8 mouse cellular contexts compared by ENCODE assay signal in genomic region chr7:109986133-109986669, GRCm38 (mm10). TPM values are rescaled to one million over a fixed set of nuclear protein-coding genes. Genes with fewer than 3 reads are reported as not detected.
DNase-seq lines count a peak whose midpoint lies in the region; ATAC-seq and TF ChIP-seq lines count a peak whose summit lies in the region.

No protein-coding gene starts in this region.

- TF ChIP-seq POLR2A in bone marrow, adult 2 months (IDR thresholded peaks at IDR 0.05; ENCODE audit: borderline replicate concordance, control insufficient read depth, low read depth, low read length): no peak
- TF ChIP-seq POLR2A in limb, embryonic 14.5 days (IDR thresholded peaks at IDR 0.05; ENCODE audit: borderline replicate concordance, extremely low read depth, insufficient read depth, insufficient read length): peak; percentile 35; the same call in 1 of the 2 replicates

- H3K27ac ChIP-seq in bone marrow, adult 2 months (ENCODE audit: control insufficient read depth, insufficient read depth, low read depth, low read length, poor library complexity): peak overlapping the region; percentile 62
- peak overlapping the region; percentile 88 for H3K27ac ChIP-seq in embryonic facial prominence, embryonic 15.5 days (replicated peaks)
- peak overlapping the region; percentile 87 for H3K27ac ChIP-seq in limb, embryonic 14.5 days (replicated peaks; ENCODE audit: low read depth, low read length)
- peak overlapping the region; percentile 83 for H3K27ac ChIP-seq in midbrain, postnatal 0 days (ENCODE audit: low read depth, low read length)

- H3K4me1 ChIP-seq in bone marrow, adult 2 months (ENCODE audit: control insufficient read depth, insufficient read depth, low read length): no peaks in the 10 kb centered on the region; the same call in 1 of the 2 replicates
- peaks cover 6% of the 10 kb centered on the region; the same call in 1 of the 2 replicates for H3K4me1 ChIP-seq in embryonic facial prominence, embryonic 15.5 days
- no peaks in the 10 kb centered on the region for H3K4me1 ChIP-seq in limb, embryonic 14.5 days (ENCODE audit: control insufficient read depth, insufficient read depth, low read length)
- no peaks in the 10 kb centered on the region for H3K4me1 ChIP-seq in midbrain, postnatal 0 days (ENCODE audit: insufficient read depth, low read length)

- ATAC-seq in embryonic facial prominence, embryonic 15.5 days (ENCODE audit: insufficient number of reproducible peaks, low FRiP score, low TSS enrichment, low read depth): peak; percentile 99
- peak; percentile 98 for ATAC-seq in limb, embryonic 14.5 days (ENCODE audit: low FRiP score, low read depth)
- peak; percentile 99 for ATAC-seq in midbrain, postnatal 0 days (ENCODE audit: low FRiP score)

- no peaks in the 10 kb centered on the region for H3K9me3 ChIP-seq in embryonic facial prominence, embryonic 15.5 days (replicated peaks)
- no peaks in the 10 kb centered on the region for H3K9me3 ChIP-seq in limb, embryonic 14.5 days (ENCODE audit: control insufficient read depth, low read length)
- no peaks in the 10 kb centered on the region for H3K9me3 ChIP-seq in midbrain, postnatal 0 days (ENCODE audit: low read length)

- H3K9ac ChIP-seq in embryonic facial prominence, embryonic 15.5 days: peak overlapping the region; percentile 45
- peak overlapping the region; percentile 70 for H3K9ac ChIP-seq in limb, embryonic 14.5 days (ENCODE audit: low read depth, low read length, severe bottlenecking)
- H3K9ac ChIP-seq in midbrain, postnatal 0 days (replicated peaks; ENCODE audit: low read length, poor library complexity, severe bottlenecking): peak overlapping the region; percentile 56

- H3K27me3 ChIP-seq in embryonic facial prominence, embryonic 15.5 days: no peaks in the 10 kb centered on the region
- H3K27me3 ChIP-seq in limb, embryonic 14.5 days (ENCODE audit: control insufficient read depth, insufficient read depth, low read length): no peaks in the 10 kb centered on the region
- H3K27me3 ChIP-seq in midbrain, postnatal 0 days (ENCODE audit: insufficient read depth, low read length): no peaks in the 10 kb centered on the region

- WGBS in bone marrow, adult 2 months: under 1% methylated on average over 43 of the region's 43 CpGs
- under 1% methylated on average over 43 of the region's 43 CpGs for WGBS in embryonic facial prominence, embryonic 15.5 days
- under 1% methylated on average over 43 of the region's 43 CpGs for WGBS in limb, embryonic 14.5 days
- WGBS in midbrain, postnatal 0 days: under 1% methylated on average over 43 of the region's 43 CpGs

- H3K4me3 ChIP-seq in bone marrow, adult 2 months (replicated peaks; ENCODE audit: control insufficient read depth, low read depth, low read length): peak overlapping the region; percentile 71
- peak overlapping the region; percentile 51 for H3K4me3 ChIP-seq in embryonic facial prominence, embryonic 15.5 days (replicated peaks)
- H3K4me3 ChIP-seq in limb, embryonic 14.5 days (replicated peaks; ENCODE audit: low read length): peak overlapping the region; percentile 61
- peak overlapping the region; percentile 44 for H3K4me3 ChIP-seq in midbrain, postnatal 0 days (ENCODE audit: low read depth, low read length)

- peak; percentile 100 for DNase-seq in 416B (ENCODE audit: low read depth)
- peak; percentile 99 for DNase-seq in heart, adult 8-10 months (ENCODE audit: low spot score)
- DNase-seq in kidney, adult 9 months: peak; percentile 100
- DNase-seq in limb, embryonic 14.5 days (ENCODE audit: low spot score): peak; percentile 99
- peak; percentile 100 for DNase-seq in midbrain, postnatal 0 days (ENCODE audit: low spot score)
- peak; percentile 99 for DNase-seq in spleen, postnatal 14 days (ENCODE audit: low spot score in 2 of 2)

- TF ChIP-seq CTCF in bone marrow, adult 2 months (IDR thresholded peaks at IDR 0.05; ENCODE audit: control insufficient read depth, insufficient read depth, low read length): no peak
- no peak for TF ChIP-seq CTCF in midbrain, postnatal 0 days (IDR thresholded peaks at IDR 0.05)

- H3K4me2 ChIP-seq in embryonic facial prominence, embryonic 15.5 days (replicated peaks): peak overlapping the region; percentile 58
- peak overlapping the region; percentile 76 for H3K4me2 ChIP-seq in limb, embryonic 14.5 days (replicated peaks; ENCODE audit: low read depth, low read length, severe bottlenecking)
- H3K4me2 ChIP-seq in midbrain, postnatal 0 days (ENCODE audit: low read depth, low read length, poor library complexity, severe bottlenecking): peak overlapping the region; percentile 59

- H3K36me3 ChIP-seq in embryonic facial prominence, embryonic 15.5 days: peaks cover 7% of the 10 kb centered on the region
- H3K36me3 ChIP-seq in limb, embryonic 14.5 days (ENCODE audit: control insufficient read depth, insufficient read depth, low read length): peaks cover 17% of the 10 kb centered on the region
- H3K36me3 ChIP-seq in midbrain, postnatal 0 days (ENCODE audit: insufficient read depth, low read length): 0 out of 2 replicates have a peak, but pooled peaks cover 3% of the 10 kb centered on the region

RNA-seq across cellular contexts. Expression of gene Tmem41b, which starts 0.5 kb away (rescaled TPM):
- polyA plus RNA-seq in bone marrow, adult 2 months (2011; ENCODE audit: insufficient read depth, insufficient read length, low replicate concordance, missing spikeins): 12.1 and 18.8 TPM in 2 replicates
- polyA plus RNA-seq in embryonic facial prominence, embryonic 15.5 days (2015; fragmentation: Nextera tagmentation; extraction: Ambion mirVana): 59.3 and 61.6 TPM in 2 replicates
- total RNA-seq in heart, adult 8-10 months (2022): 10 to 100 TPM; 41.0 to 55.2 (median 45.0) TPM
- 57.1 and 59.0 TPM in 2 replicates for polyA plus RNA-seq in limb, embryonic 14.5 days (2012; rRNA removed)
- 72.0 and 72.4 TPM in 2 replicates for polyA plus RNA-seq in limb, embryonic 14.5 days (2014; fragmentation: Nextera tagmentation; extraction: Ambion mirVana)
- 65.0 and 66.0 TPM in 2 replicates for total RNA-seq in midbrain, postnatal 0 days (2014; rRNA removed)
- polyA plus RNA-seq in midbrain, postnatal 0 days (2015; fragmentation: Nextera tagmentation; extraction: Ambion mirVana): 55.2 and 55.4 TPM in 2 replicates

RNA-seq across cellular contexts. Expression of gene Dennd5a, which starts 25.9 kb away (rescaled TPM):
- polyA plus RNA-seq in bone marrow, adult 2 months (2011; ENCODE audit: insufficient read depth, insufficient read length, low replicate concordance, missing spikeins): 27.2 and 54.9 TPM in 2 replicates
- 33.8 and 39.1 TPM in 2 replicates for polyA plus RNA-seq in embryonic facial prominence, embryonic 15.5 days (2015; fragmentation: Nextera tagmentation; extraction: Ambion mirVana)
- 100 to 1,000 TPM; 128 to 158 (median 144) TPM for total RNA-seq in heart, adult 8-10 months (2022)
- polyA plus RNA-seq in limb, embryonic 14.5 days (2012; rRNA removed): 112 and 139 TPM in 2 replicates
- polyA plus RNA-seq in limb, embryonic 14.5 days (2014; fragmentation: Nextera tagmentation; extraction: Ambion mirVana): 55.3 and 62.6 TPM in 2 replicates
- total RNA-seq in midbrain, postnatal 0 days (2014; rRNA removed): 168 and 185 TPM in 2 replicates
- 25.2 and 28.7 TPM in 2 replicates for polyA plus RNA-seq in midbrain, postnatal 0 days (2015; fragmentation: Nextera tagmentation; extraction: Ambion mirVana)

RNA-seq across cellular contexts. Expression of gene Ipo7, which starts 31.9 kb away (rescaled TPM):
- 49.4 and 54.4 TPM in 2 replicates for polyA plus RNA-seq in bone marrow, adult 2 months (2011; ENCODE audit: insufficient read depth, insufficient read length, low replicate concordance, missing spikeins)
- polyA plus RNA-seq in embryonic facial prominence, embryonic 15.5 days (2015; fragmentation: Nextera tagmentation; extraction: Ambion mirVana): 39.5 and 41.0 TPM in 2 replicates
- total RNA-seq in heart, adult 8-10 months (2022): 10 to 100 TPM; 88.7 to 97.8 (median 95.2) TPM
- 40.2 and 49.2 TPM in 2 replicates for polyA plus RNA-seq in limb, embryonic 14.5 days (2012; rRNA removed)
- polyA plus RNA-seq in limb, embryonic 14.5 days (2014; fragmentation: Nextera tagmentation; extraction: Ambion mirVana): 17.4 and 18.1 TPM in 2 replicates
- 88.2 and 103 TPM in 2 replicates for total RNA-seq in midbrain, postnatal 0 days (2014; rRNA removed)
- polyA plus RNA-seq in midbrain, postnatal 0 days (2015; fragmentation: Nextera tagmentation; extraction: Ambion mirVana): 26.9 and 27.5 TPM in 2 replicates

Comparison
In these comparisons a context has a peak if more than half of its experiments do, and no peak if none do; other contexts are left out.
1. Peak in every context shown above with its lines: DNase-seq, ATAC-seq, H3K4me3 ChIP-seq and H3K27ac ChIP-seq.